Mouse (Mus musculus) kidney, embryonic 14.5 days (tissue): Measurements from ENCODE around the gene Robo1. TPM values are rescaled to one million over a fixed set of nuclear protein-coding genes. Genes with fewer than 3 reads are reported as not detected.

Source experiments
- ATAC-seq: fragments of 200-750 bp; cut with Nextera tagmentation; 2 replicates; pipeline ENCODE4 v1.8.0; 2017; ENCODE audit warnings: moderate number of reproducible peaks, mild to moderate bottlenecking, moderate TSS enrichment, moderate library complexity; ENCODE audit not compliant: low FRiP score, low TSS enrichment
- H3K27ac ChIP-seq: fragments of 300-500 bp; sonication (generic); 2 replicates; pipeline ENCODE4 v1.5.1; 2014; ENCODE audit warnings: low read depth, mild to moderate bottlenecking, low read length, moderate library complexity, mixed read lengths
- H3K27me3 ChIP-seq: fragments of 300-500 bp; sonication (generic); 2 replicates; pipeline ENCODE4 v1.6.1; 2014; ENCODE audit warnings: mild to moderate bottlenecking, low read length; ENCODE audit not compliant: control insufficient read depth, insufficient read depth
- H3K36me3 ChIP-seq: fragments of 300-500 bp; sonication (generic); 2 replicates; pipeline ENCODE4 v1.6.1; 2014; ENCODE audit warnings: low read length, mixed read lengths; ENCODE audit not compliant: control insufficient read depth, insufficient read depth
- H3K4me1 ChIP-seq: fragments of 300-500 bp; sonication (generic); 2 replicates; pipeline ENCODE4 v1.6.1; 2014; ENCODE audit warnings: low read length, mixed read lengths; ENCODE audit not compliant: control insufficient read depth, insufficient read depth
- H3K4me2 ChIP-seq: fragments of 300-500 bp; sonication (generic); replicated peaks from 2 replicates; pipeline ENCODE4 v1.6.1; 2014; ENCODE audit warnings: low read depth, mild to moderate bottlenecking, low read length
- H3K4me3 ChIP-seq: fragments of 300-500 bp; sonication (generic); 2 replicates; pipeline ENCODE4 v1.5.1; 2014; ENCODE audit warnings: mild to moderate bottlenecking, low read length
- H3K9ac ChIP-seq: fragments of 300-500 bp; sonication (generic); 2 replicates; pipeline ENCODE4 v1.6.1; 2014; ENCODE audit warnings: low read depth, mild to moderate bottlenecking, low read length, moderate library complexity
- H3K9me3 ChIP-seq: fragments of 300-500 bp; sonication (generic); 2 replicates; pipeline ENCODE4 v1.6.1; 2016; ENCODE audit warnings: low read length; ENCODE audit not compliant: control insufficient read depth
- WGBS: fragments of 180-500 bp; shearing (Covaris S2); extraction: QIAGEN DNeasy Blood & Tissue Kit; methylation state at CpG from one replicate; pipeline ENCODE4 v1.1.7; 2014; 5-methylcytosine and 5-hydroxymethylcytosine counted together
- polyA plus RNA-seq: library from polyadenylated mRNA; unstranded; fragments of >200 nt; fragmentation: Nextera tagmentation; extraction: Ambion mirVana; gene quantifications from 2 replicates; pipeline ENCODE4 v1.2.1, GENCODE M21; 2014

The Robo1 gene
- polyA plus RNA-seq, 1 experiment from 2014 or later, result 38.7 TPM

DNA sequence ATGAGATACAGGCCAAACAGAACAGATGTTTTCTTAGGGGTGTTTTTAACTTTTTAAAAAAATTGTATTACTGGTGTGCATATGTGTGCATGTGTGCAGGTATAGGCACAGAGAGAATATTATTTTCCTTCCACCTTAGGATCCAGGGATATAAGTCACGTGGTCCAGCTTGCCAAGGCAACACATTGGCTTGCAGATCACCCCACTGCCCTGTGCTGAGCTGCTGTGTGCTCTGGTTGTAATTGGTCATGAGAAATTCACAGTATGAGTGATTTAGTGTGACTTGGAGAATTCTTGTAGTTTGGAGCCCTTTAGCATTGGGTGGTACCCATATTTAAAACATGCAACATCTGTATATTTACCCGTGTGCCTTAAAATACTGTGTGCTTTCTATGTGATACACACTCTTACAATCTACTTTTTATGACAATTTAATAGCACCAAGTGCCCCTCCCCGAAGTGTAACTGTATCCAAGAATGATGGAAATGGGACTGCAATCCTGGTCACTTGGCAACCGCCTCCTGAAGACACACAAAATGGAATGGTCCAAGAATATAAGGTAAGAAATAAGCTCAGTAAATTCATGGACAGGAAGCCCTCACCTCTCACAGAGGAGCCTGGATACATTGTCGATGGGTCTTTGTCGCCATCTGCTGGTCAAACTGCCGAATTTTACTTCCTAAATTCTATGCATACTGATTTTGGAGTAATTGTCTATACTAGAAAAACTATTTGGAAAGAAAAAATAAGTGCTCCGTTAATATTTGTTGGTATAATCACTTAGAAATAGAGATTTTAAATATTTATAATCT lies 671.5 kb downstream of the Robo1 start:
- H3K4me3 ChIP-seq, result no peak overlapping the region
- no peak overlapping the region for H3K4me2 ChIP-seq
- peaks cover 6% of the 10 kb centered on the region; the same call in 1 of the 2 replicates for H3K36me3 ChIP-seq
- H3K4me1 ChIP-seq, result 0 out of 2 replicates have a peak, but pooled peaks cover 3% of the 10 kb centered on the region
- H3K9me3 ChIP-seq, result no peaks in the 10 kb centered on the region
- no peak overlapping the region for H3K27ac ChIP-seq
- WGBS, result 29% methylated on average over 8 of the region's 8 CpGs
- ATAC-seq, result peak; percentile 60
- H3K27me3 ChIP-seq, result no peaks in the 10 kb centered on the region
- no peak overlapping the region for H3K9ac ChIP-seq

DNA sequence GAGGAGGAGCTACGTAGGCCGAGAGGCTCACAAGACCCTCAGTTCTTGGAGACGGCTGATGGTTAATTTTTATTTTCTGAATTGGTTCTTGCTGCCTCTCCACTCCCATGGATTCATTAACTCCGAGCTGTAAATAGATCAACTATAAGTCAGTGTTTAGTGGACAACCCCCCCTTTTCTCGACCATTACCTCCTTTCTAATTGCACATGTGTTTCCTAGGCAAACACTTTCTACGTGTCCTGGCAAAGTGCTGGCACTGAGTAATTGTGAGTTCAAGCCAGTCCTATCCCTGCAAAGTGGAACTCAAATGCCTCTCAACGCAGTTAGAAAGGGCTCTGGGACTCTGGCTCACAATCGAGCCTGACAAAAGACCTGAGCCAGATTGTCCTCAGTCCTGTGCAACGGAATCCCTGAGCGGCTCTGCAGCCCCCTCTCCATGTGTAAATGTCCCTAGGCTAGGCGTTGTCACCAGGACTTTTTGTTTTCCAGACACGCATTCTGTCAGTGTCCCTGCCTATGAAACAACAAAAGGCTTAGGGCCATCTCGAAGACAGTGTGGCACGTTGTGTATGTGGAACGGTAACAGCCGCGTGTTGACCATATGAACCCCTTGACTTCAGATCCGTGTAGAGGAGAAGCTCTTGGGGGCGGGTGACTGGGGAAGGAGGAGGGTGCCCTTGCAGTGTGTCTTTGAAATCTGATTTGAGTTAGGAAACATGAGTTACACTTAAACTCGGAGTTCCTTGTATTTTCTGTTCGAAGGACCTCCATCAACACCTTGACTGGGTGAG lies 682.5 kb downstream of the Robo1 start:
- H3K9ac ChIP-seq, result no peak overlapping the region
- peaks cover 8% of the 10 kb centered on the region; the same call in 1 of the 2 replicates for H3K36me3 ChIP-seq
- 85% methylated on average over 21 of the region's 21 CpGs for WGBS
- no peaks in the 10 kb centered on the region for H3K27me3 ChIP-seq
- no peaks in the 10 kb centered on the region for H3K9me3 ChIP-seq
- no peak overlapping the region for H3K4me3 ChIP-seq
- H3K4me2 ChIP-seq, result no peak overlapping the region
- peak; percentile 22; the same call in 1 of the 2 replicates for ATAC-seq
- H3K27ac ChIP-seq, result no peak overlapping the region
- H3K4me1 ChIP-seq, result no peaks in the 10 kb centered on the region; the same call in 1 of the 2 replicates

DNA sequence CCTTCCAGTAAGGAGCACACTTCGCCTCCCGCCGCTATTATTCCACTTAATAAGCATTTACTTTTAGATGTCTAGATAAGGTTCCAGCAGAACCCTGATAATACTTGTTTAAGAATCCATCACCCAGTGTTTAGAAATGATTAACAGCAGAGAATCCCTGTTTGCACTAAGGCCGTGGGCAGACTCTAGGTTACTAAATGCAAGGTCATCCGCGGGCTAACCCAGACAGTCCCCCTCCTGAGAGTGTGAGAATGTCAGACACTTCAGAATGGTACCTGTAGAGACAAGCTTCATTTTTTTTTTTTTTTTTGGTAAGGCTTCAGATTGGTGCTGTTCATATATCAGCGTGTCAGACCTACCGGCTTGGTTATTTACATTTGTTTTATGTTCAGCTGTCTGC lies 685.1 kb downstream of the Robo1 start:
- WGBS, result 44% methylated on average over 8 of the region's 8 CpGs
- Histone ChIP-seq H3K4me3 (no peak overlapping the region), H3K9ac (no peak overlapping the region), H3K4me2 (no peak overlapping the region), H3K4me1 (no peaks in the 10 kb centered on the region; the same call in 1 of the 2 replicates), H3K27ac (no peak overlapping the region), H3K9me3 (no peaks in the 10 kb centered on the region), H3K27me3 (no peaks in the 10 kb centered on the region), H3K36me3 (peaks cover 8% of the 10 kb centered on the region; the same call in 1 of the 2 replicates)
- peak; percentile 73; the same call in 1 of the 2 replicates for ATAC-seq

DNA sequence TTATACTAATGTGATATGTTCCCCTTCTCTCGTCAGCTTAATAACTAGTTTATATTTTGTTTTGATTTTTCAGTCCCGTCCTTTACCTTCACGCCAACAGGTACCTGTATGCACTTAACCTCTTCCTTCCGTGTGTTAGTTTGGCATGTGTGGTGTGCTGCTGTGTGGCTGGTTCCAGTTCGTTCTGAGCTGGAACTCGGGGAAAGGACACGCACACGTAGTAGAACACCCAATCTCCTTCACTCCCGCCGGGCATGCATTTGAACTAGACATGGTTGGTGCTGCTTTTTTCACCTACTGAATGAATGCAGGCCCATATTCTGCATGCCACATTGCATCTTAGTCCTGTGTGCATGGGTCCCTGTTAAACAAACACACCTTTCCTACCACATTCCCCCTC lies 685.5 kb downstream of the Robo1 start:
- peaks cover 8% of the 10 kb centered on the region; the same call in 1 of the 2 replicates for H3K36me3 ChIP-seq
- WGBS, result 76% methylated on average over 10 of the region's 10 CpGs
- no peak overlapping the region for H3K9ac ChIP-seq
- no peak overlapping the region for H3K4me3 ChIP-seq
- no peak overlapping the region for H3K4me2 ChIP-seq
- no peaks in the 10 kb centered on the region; the same call in 1 of the 2 replicates for H3K4me1 ChIP-seq
- no peak overlapping the region for H3K27ac ChIP-seq
- ATAC-seq, result no peak
- H3K27me3 ChIP-seq, result no peaks in the 10 kb centered on the region
- no peaks in the 10 kb centered on the region for H3K9me3 ChIP-seq

DNA sequence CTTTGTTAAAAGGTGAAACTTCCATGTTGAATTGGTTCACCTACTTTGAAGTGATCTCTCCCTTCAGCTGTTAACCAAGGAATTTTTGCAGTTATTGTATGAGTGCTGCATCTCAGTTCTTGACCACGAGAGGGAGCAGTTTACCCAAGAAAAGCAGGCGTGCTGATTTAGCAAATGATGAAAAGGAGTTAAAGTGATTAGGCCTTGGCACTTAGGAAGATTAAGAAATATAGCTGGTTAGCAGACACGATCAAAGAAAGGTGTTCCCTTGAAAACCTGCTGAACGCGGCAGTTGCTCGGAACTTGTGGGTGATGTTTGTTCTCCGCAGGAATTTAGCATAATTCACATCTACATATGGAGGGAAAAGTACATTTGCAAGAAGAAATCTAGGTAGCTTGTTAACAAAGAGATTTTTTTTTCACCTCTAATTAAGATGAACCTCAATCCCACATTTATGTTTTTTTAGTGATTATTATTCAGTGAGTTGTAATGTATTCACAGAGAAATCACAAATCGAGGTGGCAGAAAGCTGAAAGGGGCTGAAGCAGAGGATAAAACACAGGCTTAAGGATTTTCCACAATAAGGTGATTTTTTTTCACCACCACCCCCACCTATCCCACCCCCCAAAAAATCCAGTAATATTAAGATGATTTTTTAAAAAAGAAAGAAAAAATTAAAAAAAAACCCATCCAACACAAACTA lies 687.3 kb downstream of the Robo1 start:
- H3K9ac ChIP-seq, result no peak overlapping the region
- 23% methylated on average over 8 of the region's 8 CpGs for WGBS
- no peaks in the 10 kb centered on the region for H3K9me3 ChIP-seq
- no peak overlapping the region for H3K4me2 ChIP-seq
- ATAC-seq, result no peak
- peaks cover 6% of the 10 kb centered on the region; the same call in 1 of the 2 replicates for H3K36me3 ChIP-seq
- no peaks in the 10 kb centered on the region; the same call in 1 of the 2 replicates for H3K4me1 ChIP-seq
- no peak overlapping the region for H3K27ac ChIP-seq
- H3K4me3 ChIP-seq, result no peak overlapping the region
- H3K27me3 ChIP-seq, result no peaks in the 10 kb centered on the region

DNA sequence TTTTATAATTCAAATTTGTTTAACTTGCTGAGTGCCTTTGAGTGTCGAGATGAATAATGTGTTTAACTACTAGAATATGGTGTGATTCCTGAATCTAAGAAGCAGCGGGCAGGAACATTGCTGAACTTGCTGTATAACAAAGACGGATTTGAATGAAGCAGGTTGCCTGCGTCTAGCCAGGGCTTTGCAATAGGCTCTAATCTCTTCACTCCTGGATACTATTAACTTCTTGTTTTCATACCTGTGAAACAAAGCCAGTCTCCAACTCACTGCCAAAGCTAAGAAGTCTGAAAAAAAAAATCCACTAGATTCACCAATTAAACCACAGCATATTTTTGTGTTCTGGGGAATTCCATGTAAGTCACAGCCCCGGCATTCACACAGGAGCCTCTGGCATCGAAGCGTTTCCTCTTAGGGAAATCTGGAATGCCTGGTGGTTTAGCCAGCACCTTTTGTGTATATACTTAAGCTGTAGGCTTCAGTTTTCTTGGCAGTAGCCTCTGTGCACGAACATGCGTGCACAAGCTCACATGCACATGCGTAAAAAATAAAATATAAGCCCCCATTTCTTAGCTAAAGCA lies 687.9 kb downstream of the Robo1 start:
- 79% methylated on average over 10 of the region's 10 CpGs for WGBS
- Histone ChIP-seq H3K4me2 (no peak overlapping the region), H3K9me3 (no peaks in the 10 kb centered on the region), H3K27ac (no peak overlapping the region), H3K27me3 (no peaks in the 10 kb centered on the region), H3K4me3 (no peak overlapping the region), H3K9ac (no peak overlapping the region), H3K4me1 (no peaks in the 10 kb centered on the region; the same call in 1 of the 2 replicates), H3K36me3 (peaks cover under 1% of the 10 kb centered on the region; the same call in 1 of the 2 replicates)
- no peak for ATAC-seq

DNA sequence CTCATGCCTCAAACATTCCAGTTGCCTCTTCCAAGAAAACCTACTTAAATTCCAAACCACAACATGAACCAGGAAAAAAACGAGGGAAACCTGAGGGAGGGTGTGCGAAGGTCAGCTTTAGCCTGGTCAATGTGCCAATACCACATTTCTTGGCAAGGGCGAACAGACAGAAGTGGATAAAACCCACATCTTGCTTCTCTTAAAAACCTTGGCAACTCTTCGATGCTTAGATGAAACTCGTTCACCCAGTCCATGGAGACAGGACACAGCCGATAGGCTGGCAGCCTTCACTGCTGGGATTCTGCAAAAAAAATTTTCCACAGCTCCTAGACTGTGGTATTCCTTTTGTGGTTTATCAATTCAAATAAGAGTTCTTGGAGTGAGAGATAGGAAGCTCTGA lies 690.6 kb downstream of the Robo1 start:
- no peaks in the 10 kb centered on the region for H3K9me3 ChIP-seq
- no peaks in the 10 kb centered on the region for H3K4me1 ChIP-seq
- H3K4me3 ChIP-seq, result no peak overlapping the region
- ATAC-seq, result no peak
- no peaks in the 10 kb centered on the region for H3K27me3 ChIP-seq
- WGBS, result 83% methylated on average over 6 of the region's 6 CpGs
- H3K36me3 ChIP-seq, result no peaks in the 10 kb centered on the region
- H3K4me2 ChIP-seq, result no peak overlapping the region
- H3K9ac ChIP-seq, result no peak overlapping the region
- H3K27ac ChIP-seq, result no peak overlapping the region

DNA sequence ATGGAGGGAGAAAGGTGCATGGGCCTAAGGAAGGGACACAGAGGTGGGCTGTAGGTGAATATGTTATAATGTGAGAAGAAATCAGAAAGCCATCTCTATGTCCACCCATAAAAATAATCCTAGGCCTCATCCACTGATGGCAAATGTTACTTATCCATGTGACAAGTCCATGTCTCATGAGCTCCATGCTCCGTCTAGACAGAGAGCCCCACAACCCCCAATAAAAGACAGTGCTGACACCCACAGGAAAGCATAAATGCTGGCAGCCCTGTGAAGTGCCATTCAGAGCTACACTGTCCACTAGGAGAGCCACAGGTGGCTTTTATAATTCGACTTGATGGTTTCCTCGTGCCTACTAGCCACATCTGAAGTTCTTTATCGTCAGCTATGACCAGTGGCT lies 694.6 kb downstream of the Robo1 start:
- H3K27me3 ChIP-seq, result no peaks in the 10 kb centered on the region
- no peak for ATAC-seq
- H3K9ac ChIP-seq, result no peak overlapping the region
- no peaks in the 10 kb centered on the region for H3K4me1 ChIP-seq
- no peak overlapping the region for H3K27ac ChIP-seq
- H3K9me3 ChIP-seq, result no peaks in the 10 kb centered on the region
- H3K4me2 ChIP-seq, result no peak overlapping the region
- 80% methylated on average over 4 of the region's 4 CpGs for WGBS
- H3K4me3 ChIP-seq, result no peak overlapping the region
- H3K36me3 ChIP-seq, result no peaks in the 10 kb centered on the region
